Mouse (Mus musculus) testis, adult 2 months (tissue): ENCODE results near the gene Strn. TPM values are rescaled to one million over a fixed set of nuclear protein-coding genes. Genes with fewer than 3 reads are reported as not detected.

Experiments
- H3K27ac ChIP-seq: fragments of 200-500 bp; 2 replicates; pipeline ENCODE4 v1.5.1; 2012; ENCODE audit warnings: low read depth, low read length; ENCODE audit not compliant: control insufficient read depth, insufficient read depth
- H3K27me3 ChIP-seq: fragments of 200-500 bp; 2 replicates; pipeline ENCODE4 v1.6.1; 2012; ENCODE audit warnings: mild to moderate bottlenecking, low read length, moderate library complexity; ENCODE audit not compliant: control insufficient read depth, insufficient read depth
- H3K36me3 ChIP-seq: fragments of 200-500 bp; 2 replicates; pipeline ENCODE4 v1.6.1; 2012; ENCODE audit warnings: mild to moderate bottlenecking, low read length; ENCODE audit not compliant: control insufficient read depth, insufficient read depth
- H3K4me1 ChIP-seq: fragments of 200-500 bp; 2 replicates; pipeline ENCODE4 v1.6.1; 2012; ENCODE audit warnings: low read length; ENCODE audit not compliant: control insufficient read depth, insufficient read depth
- H3K4me3 ChIP-seq: fragments of 200-500 bp; 2 replicates; pipeline ENCODE4 v1.5.1; 2012; ENCODE audit warnings: low read depth, mild to moderate bottlenecking, low read length, moderate library complexity, mixed read lengths; ENCODE audit not compliant: control insufficient read depth
- CTCF ChIP-seq: fragments of 200-500 bp; IDR thresholded peaks from 2 replicates; pipeline ENCODE4 v1.5.1; 2012; ENCODE audit warnings: low read depth, mild to moderate bottlenecking, inconsistent platforms, low read length, moderate library complexity; ENCODE audit not compliant: control insufficient read depth, insufficient read depth, insufficient replicate concordance
- POLR2A ChIP-seq: fragments of 200-500 bp; IDR thresholded peaks from 2 replicates; pipeline ENCODE4 v1.6.1; 2012; ENCODE audit warnings: low read depth, mild to moderate bottlenecking, inconsistent platforms, low read length, moderate library complexity; ENCODE audit not compliant: control insufficient read depth
- polyA plus RNA-seq: library from polyadenylated mRNA; depleted of rRNA; stranded (reverse); fragments of >200 nt; gene quantifications from 2 replicates; pipeline ENCODE4 v1.2.3, GENCODE M21; 2012

The Strn gene
- polyA plus RNA-seq, 1 experiment, result 7.9 TPM

DNA sequence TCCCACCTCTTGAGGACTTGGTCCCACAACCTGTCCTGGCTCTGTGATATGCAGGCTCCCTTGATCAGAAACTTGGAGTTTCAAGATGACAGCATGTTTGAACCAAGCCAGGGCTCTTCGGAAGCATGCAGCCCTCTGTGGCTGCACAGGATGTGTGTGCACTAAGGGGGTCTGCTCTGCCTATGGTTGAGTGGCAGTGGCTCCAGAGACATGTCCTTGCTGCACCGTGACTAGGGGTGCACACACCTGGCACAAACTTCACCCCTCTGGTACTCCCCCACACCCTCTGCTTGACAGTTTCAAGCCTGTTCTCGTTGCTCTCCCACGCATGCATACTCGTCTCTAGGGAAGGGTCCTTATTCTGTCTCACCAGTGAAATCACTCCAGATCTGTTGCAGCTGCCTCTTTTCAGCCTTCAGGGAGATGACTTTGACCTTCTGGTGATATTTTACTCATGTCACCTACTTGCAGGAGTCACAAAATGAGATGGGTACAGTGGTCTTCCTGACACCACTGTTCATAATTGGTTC is 118.8 kb downstream of the Strn start:
- no peak for TF ChIP-seq CTCF
- no peak for TF ChIP-seq POLR2A
- Histone ChIP-seq H3K36me3 (no peaks in the 10 kb centered on the region; the same call in 1 of the 2 replicates), H3K4me3 (no peak overlapping the region), H3K27me3 (no peaks in the 10 kb centered on the region), H3K27ac (no peak overlapping the region), H3K4me1 (no peaks in the 10 kb centered on the region)

- no peak for TF ChIP-seq POLR2A
- TF ChIP-seq CTCF, result no peak
- Histone ChIP-seq H3K27ac (no peak overlapping the region), H3K36me3 (no peaks in the 10 kb centered on the region), H3K4me1 (peaks cover 3% of the 10 kb centered on the region), H3K27me3 (no peaks in the 10 kb centered on the region), H3K4me3 (no peak overlapping the region)
These were observed 121.9 kb downstream of the Strn start for GRCm38 (mm10) chr17:78615096-78615495.

- no peaks in the 10 kb centered on the region for H3K27me3 ChIP-seq
- peaks cover 6% of the 10 kb centered on the region for H3K4me1 ChIP-seq
- no peak overlapping the region for H3K27ac ChIP-seq
- no peak overlapping the region for H3K4me3 ChIP-seq
- TF ChIP-seq POLR2A, result no peak
- no peak for TF ChIP-seq CTCF
- H3K36me3 ChIP-seq, result no peaks in the 10 kb centered on the region
These were observed 122.5 kb downstream of the Strn start for GRCm38 (mm10) chr17:78614481-78614880.

DNA sequence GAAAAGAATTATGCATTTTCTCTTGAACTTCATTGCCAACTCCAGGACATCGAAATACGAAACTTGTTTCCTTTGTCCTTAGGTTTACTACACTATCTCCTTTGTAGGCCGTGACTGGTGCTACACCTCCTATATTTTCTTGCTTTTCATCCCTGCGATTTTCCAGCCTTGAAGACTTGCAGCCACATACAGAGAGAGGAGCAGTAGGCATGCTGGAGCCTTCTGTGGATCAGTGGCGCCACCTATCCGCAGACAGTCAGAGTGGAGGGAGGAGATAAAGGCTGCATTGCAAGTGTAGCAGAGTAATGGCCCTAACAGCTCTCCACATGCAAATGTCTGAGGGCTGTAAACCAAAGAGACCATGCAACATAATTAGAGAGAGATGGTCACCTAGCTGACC is 125.9 kb downstream of the Strn start:
- Histone ChIP-seq H3K27me3 (no peaks in the 10 kb centered on the region), H3K27ac (peak overlapping the region; percentile 44; the same call in 1 of the 2 replicates), H3K4me3 (no peak overlapping the region), H3K36me3 (no peaks in the 10 kb centered on the region), H3K4me1 (peaks cover 6% of the 10 kb centered on the region)
- TF ChIP-seq CTCF, result peak; percentile 44; the same call in 1 of the 2 replicates
- no peak for TF ChIP-seq POLR2A

DNA sequence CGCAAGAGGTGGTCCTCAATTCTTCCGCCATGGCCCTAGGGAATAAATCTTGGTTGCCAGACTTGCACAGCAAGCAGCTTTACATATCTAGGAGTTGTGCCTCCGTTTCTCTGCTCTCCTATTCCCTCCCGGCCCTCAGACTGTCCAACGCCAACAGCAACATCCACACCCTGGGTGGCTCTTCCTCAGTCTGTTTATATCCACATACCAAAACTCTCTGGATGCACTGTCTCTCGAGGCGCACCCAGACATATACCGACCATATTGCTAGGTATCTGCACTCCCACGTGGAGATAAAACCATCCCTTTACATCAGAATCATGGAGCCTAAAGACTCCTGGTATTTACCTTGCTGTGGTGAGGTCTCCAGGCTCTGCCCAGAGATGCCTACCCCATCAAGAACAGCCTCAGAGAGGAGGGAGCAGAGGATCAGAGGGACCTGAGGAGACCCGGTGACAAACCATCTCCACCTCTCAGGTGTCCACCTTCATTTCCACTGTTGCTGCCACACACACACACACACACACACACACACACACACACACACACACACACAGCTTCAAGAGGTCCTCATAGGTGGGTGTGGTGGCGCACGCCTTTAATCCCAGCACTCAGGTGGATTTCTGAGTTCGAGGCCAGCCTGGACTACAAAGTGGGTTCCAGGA is 127.7 kb downstream of the Strn start:
- Histone ChIP-seq H3K36me3 (no peaks in the 10 kb centered on the region), H3K4me3 (no peak overlapping the region), H3K27me3 (no peaks in the 10 kb centered on the region), H3K27ac (no peak overlapping the region), H3K4me1 (peaks cover 6% of the 10 kb centered on the region)
- TF ChIP-seq CTCF, result no peak
- TF ChIP-seq POLR2A, result no peak

- Histone ChIP-seq H3K36me3 (no peaks in the 10 kb centered on the region), H3K27me3 (no peaks in the 10 kb centered on the region), H3K27ac (no peak overlapping the region), H3K4me3 (no peak overlapping the region), H3K4me1 (peaks cover 8% of the 10 kb centered on the region)
- no peak for TF ChIP-seq CTCF
- TF ChIP-seq POLR2A, result no peak
These were observed 128.3 kb downstream of the Strn start for GRCm38 (mm10) chr17:78608716-78609115.

GRCm38 (mm10) chr17:78608135-78608670 is 128.8 kb downstream of the Strn start:
- H3K36me3 ChIP-seq, result no peaks in the 10 kb centered on the region
- H3K4me3 ChIP-seq, result no peak overlapping the region
- peaks cover 8% of the 10 kb centered on the region for H3K4me1 ChIP-seq
- no peak for TF ChIP-seq POLR2A
- no peak for TF ChIP-seq CTCF
- H3K27ac ChIP-seq, result no peak overlapping the region
- no peaks in the 10 kb centered on the region for H3K27me3 ChIP-seq
